Mouse (Mus musculus): ENCODE data around the gene Tmem178b.

- TF ChIP-seq CTCF (IDR thresholded peaks at IDR 0.05; ENCODE audit: low read depth, low read length) (no peak), POLR2A (IDR thresholded peaks at IDR 0.05; ENCODE audit: insufficient read depth, low read length) (no peak), EP300 (IDR thresholded peaks at IDR 0.05; ENCODE audit: insufficient read depth, low read depth, low read length) (no peak)
Measured at GRCm38 (mm10) chr6:40128716-40129115, 255.6 kb downstream of the Tmem178b start.

All from ES-Bruce4 (cell line).